Mouse (Mus musculus) heart, postnatal 0 days (tissue): ENCODE data around the gene Mrps7.

Experiments
- CTCF ChIP-seq: IDR thresholded peaks from 2 replicates; pipeline ENCODE4 v1.5.1; 2016; ENCODE audit warnings: antibody characterized with exemption, control low read depth, low read depth
- EP300 ChIP-seq: IDR thresholded peaks from 2 replicates; pipeline ENCODE4 v1.6.1; 2016; ENCODE audit warnings: antibody characterized with exemption, low read depth

- TF ChIP-seq CTCF (no peak), EP300 (no peak)
These were observed 40.6 kb downstream of the Mrps7 start for GRCm38 (mm10) chr11:115644308-115644707.
